ENCODE assay signal across 9 mouse cellular contexts in genomic region chr5:77193951-77194350, GRCm38 (mm10). TPM values are rescaled to one million over a fixed set of nuclear protein-coding genes. Genes with fewer than 3 reads are reported as not detected.
A peak's percentile ranks its signal among the peaks of the same experiment; 100 is the strongest.
DNase-seq lines count a peak whose midpoint lies in the region; ATAC-seq and TF ChIP-seq lines count a peak whose summit lies in the region.
"Had no signal": no experiment of that assay in that cellular context is flagged by ENCODE, and none has a peak within 500 bp of the region (broad histone marks: within the 10 kb centered on the region; RNA-seq: fewer than 3 reads in every experiment).

No protein-coding gene starts in this region.

- no peaks in the 10 kb centered on the region for H3K9me3 ChIP-seq in intestine, postnatal 0 days (ENCODE audit: control insufficient read depth)
- no peaks in the 10 kb centered on the region for H3K9me3 ChIP-seq in intestine, embryonic 16.5 days (ENCODE audit: control insufficient read depth, low read length)
- H3K9me3 ChIP-seq: liver, embryonic 15.5 days had no signal

- peak; percentile 55 for DNase-seq in WW6 (ENCODE audit: low read depth, low spot score)
- peak; percentile 70 for DNase-seq in lung, postnatal 14 days
- peak; percentile 41 for DNase-seq in testis, postnatal 14 days (ENCODE audit: low spot score)
- DNase-seq in frontal cortex, postnatal 10 days (ENCODE audit: low spot score in 2 of 2): no peak

- 44% methylated on average over 3 of the region's 3 CpGs for WGBS in intestine, postnatal 0 days
- WGBS in intestine, embryonic 16.5 days: 48% methylated on average over 3 of the region's 3 CpGs

- no peaks in the 10 kb centered on the region for H3K27me3 ChIP-seq in intestine, postnatal 0 days (replicated peaks; ENCODE audit: control insufficient read depth, insufficient read depth, low read length)
- no peaks in the 10 kb centered on the region for H3K27me3 ChIP-seq in intestine, embryonic 16.5 days (replicated peaks; ENCODE audit: control insufficient read depth, insufficient read depth, low read length)
- H3K27me3 ChIP-seq: liver, embryonic 15.5 days had no signal

- TF ChIP-seq CTCF in intestine, postnatal 0 days (IDR thresholded peaks at IDR 0.05; ENCODE audit: low read depth): peak; percentile 72

- no peaks in the 10 kb centered on the region for H3K36me3 ChIP-seq in intestine, postnatal 0 days (ENCODE audit: control insufficient read depth, insufficient read depth)
- H3K36me3 ChIP-seq in intestine, embryonic 16.5 days (ENCODE audit: control insufficient read depth, insufficient read depth, low read length): no peaks in the 10 kb centered on the region
- H3K36me3 ChIP-seq: liver, embryonic 15.5 days had no signal

- ATAC-seq in intestine, postnatal 0 days: no peak
- no peak for ATAC-seq in intestine, embryonic 16.5 days
- peak; percentile 66 for ATAC-seq in CD4-positive, CD25-positive, alpha-beta regulatory T cell, adult 4 months
- ATAC-seq in granulocyte monocyte progenitor cell, adult 5-6 weeks (replicated peaks; ENCODE audit: poor library complexity, severe bottlenecking): peak; percentile 48

- H3K9ac ChIP-seq in intestine, postnatal 0 days (ENCODE audit: low read depth, low read length): no peak overlapping the region
- no peak overlapping the region for H3K9ac ChIP-seq in intestine, embryonic 16.5 days (ENCODE audit: low read depth, low read length)
- H3K9ac ChIP-seq: liver, embryonic 15.5 days had no signal

- no peak overlapping the region for H3K4me2 ChIP-seq in intestine, postnatal 0 days (replicated peaks; ENCODE audit: low read depth)
- no peak overlapping the region for H3K4me2 ChIP-seq in intestine, embryonic 16.5 days (ENCODE audit: low read depth, low read length)
- H3K4me2 ChIP-seq: liver, embryonic 15.5 days had no signal

- no peaks in the 10 kb centered on the region for H3K4me1 ChIP-seq in intestine, postnatal 0 days (replicated peaks; ENCODE audit: control insufficient read depth, insufficient read depth, low read length)
- 0 out of 2 replicates have a peak, but pooled peaks cover 2% of the 10 kb centered on the region for H3K4me1 ChIP-seq in intestine, embryonic 16.5 days (ENCODE audit: control insufficient read depth, insufficient read depth, low read length)
- H3K4me1 ChIP-seq: liver, embryonic 15.5 days had no signal

- H3K4me3 ChIP-seq in intestine, postnatal 0 days (ENCODE audit: low read depth, low read length): no peak overlapping the region
- H3K4me3 ChIP-seq in intestine, embryonic 16.5 days (ENCODE audit: low read length): no peak overlapping the region
- H3K4me3 ChIP-seq: liver, embryonic 15.5 days had no signal

- H3K27ac ChIP-seq in intestine, postnatal 0 days (ENCODE audit: low read depth, low read length): no peak overlapping the region
- H3K27ac ChIP-seq in intestine, embryonic 16.5 days (ENCODE audit: low read length): no peak overlapping the region
- H3K27ac ChIP-seq: liver, embryonic 15.5 days had no signal

RNA-seq across cellular contexts. Expression of gene Spink2, which starts 17.3 kb away (rescaled TPM):
- polyA plus RNA-seq in intestine, postnatal 0 days (2015; fragmentation: Nextera tagmentation; extraction: Ambion mirVana): 1.3 and 1.4 TPM in 2 replicates
- 1.2 and 1.5 TPM in 2 replicates for polyA plus RNA-seq in intestine, embryonic 16.5 days (2015; fragmentation: Nextera tagmentation; extraction: Ambion mirVana)
- polyA plus RNA-seq in CD4-positive, CD25-positive, alpha-beta regulatory T cell, adult 4 months (2017; shearing (Covaris generic)): not detected
- not detected in 2 replicates for total RNA-seq in granulocyte monocyte progenitor cell, adult 5-6 weeks (2014; fragmentation: Nextera tagmentation)
- total RNA-seq in granulocyte monocyte progenitor cell, adult 5-6 weeks (2017): not detected in 2 replicates

Comparison
In these comparisons a context has a peak if more than half of its experiments do, and no peak if none do; other contexts are left out.
1. ATAC-seq: peak in CD4-positive, CD25-positive, alpha-beta regulatory T cell, adult 4 months (single experiment) and granulocyte monocyte progenitor cell, adult 5-6 weeks (single experiment); none in intestine, postnatal 0 days (single experiment) and intestine, embryonic 16.5 days (single experiment).
2. DNase-seq: peak in WW6 (single experiment), lung, postnatal 14 days (single experiment) and testis, postnatal 14 days (single experiment); none in frontal cortex, postnatal 10 days (0 of 2).